In the genomic region with DNA sequence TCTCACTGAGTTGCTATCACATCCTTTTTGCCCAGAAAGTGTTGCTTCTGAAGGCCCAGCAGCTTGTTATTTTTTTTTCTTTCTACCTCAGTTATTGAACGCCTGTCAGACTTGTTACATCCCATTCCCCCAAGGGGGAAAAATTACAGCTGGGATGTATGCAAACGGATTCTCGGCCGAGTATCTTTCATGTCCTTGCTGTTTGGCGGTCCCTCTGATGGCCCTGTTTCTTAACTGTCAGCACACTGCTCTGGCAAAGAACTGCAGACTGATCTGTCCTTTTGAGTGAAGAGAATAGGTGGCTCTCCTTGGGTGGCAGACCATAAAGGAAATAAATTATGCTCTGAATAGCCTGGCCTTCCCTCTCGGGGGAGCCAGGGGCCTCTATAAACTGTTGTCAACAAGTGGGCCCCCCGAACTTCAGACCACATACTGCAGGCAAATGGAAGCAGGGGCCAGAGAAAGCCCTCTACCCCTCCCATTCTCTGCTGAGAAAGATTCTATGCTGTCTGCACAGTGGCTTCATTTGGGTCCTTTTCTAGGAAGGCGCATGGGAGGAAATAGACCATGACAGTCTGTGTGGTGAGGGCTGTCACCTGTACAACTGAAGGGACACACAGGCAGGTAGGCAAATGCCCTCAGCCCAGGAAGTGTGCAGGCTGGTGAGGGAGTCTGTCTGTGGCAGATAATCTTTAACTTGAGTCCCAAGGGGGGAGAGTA, we compare ENCODE assay signal across 10 mouse cellular contexts.
DNase-seq lines count a peak whose midpoint lies in the region; ATAC-seq lines count a peak whose summit lies in the region.
"Had no signal": no experiment of that assay in that cellular context is flagged by ENCODE, and none has a peak within 500 bp of the region (broad histone marks: within the 10 kb centered on the region; RNA-seq: fewer than 3 reads in every experiment).

No protein-coding gene starts in this region.

- H3K36me3 ChIP-seq in forebrain, embryonic 12.5 days (replicated peaks): no peaks in the 10 kb centered on the region
- no peaks in the 10 kb centered on the region for H3K36me3 ChIP-seq in forebrain, embryonic 16.5 days (ENCODE audit: control insufficient read depth, insufficient read depth)
- no peaks in the 10 kb centered on the region for H3K36me3 ChIP-seq in hindbrain, embryonic 16.5 days (ENCODE audit: control insufficient read depth, insufficient read depth, low read length)
- no peaks in the 10 kb centered on the region for H3K36me3 ChIP-seq in neural tube, embryonic 13.5 days

- no peak overlapping the region for H3K4me3 ChIP-seq in forebrain, embryonic 12.5 days (replicated peaks)
- no peak overlapping the region for H3K4me3 ChIP-seq in forebrain, embryonic 16.5 days (replicated peaks; ENCODE audit: low read length)
- no peak overlapping the region for H3K4me3 ChIP-seq in hindbrain, embryonic 16.5 days (ENCODE audit: low read length)
- H3K4me3 ChIP-seq in neural tube, embryonic 13.5 days: no peak overlapping the region

- no peaks in the 10 kb centered on the region for H3K9me3 ChIP-seq in forebrain, embryonic 12.5 days
- H3K9me3 ChIP-seq in forebrain, embryonic 16.5 days (ENCODE audit: control insufficient read depth, low read length): no peaks in the 10 kb centered on the region
- H3K9me3 ChIP-seq in hindbrain, embryonic 16.5 days (ENCODE audit: control insufficient read depth, low read length): no peaks in the 10 kb centered on the region
- H3K9me3 ChIP-seq in neural tube, embryonic 13.5 days: no peaks in the 10 kb centered on the region

- H3K4me1 ChIP-seq in forebrain, embryonic 12.5 days: peaks cover 23% of the 10 kb centered on the region
- peaks cover 15% of the 10 kb centered on the region; the same call in 1 of the 2 replicates for H3K4me1 ChIP-seq in forebrain, embryonic 16.5 days (replicated peaks; ENCODE audit: control insufficient read depth, insufficient read depth, low read length)
- H3K4me1 ChIP-seq in hindbrain, embryonic 16.5 days (ENCODE audit: control insufficient read depth, insufficient read depth, low read depth, low read length): peaks cover 16% of the 10 kb centered on the region
- H3K4me1 ChIP-seq in neural tube, embryonic 13.5 days (replicated peaks): peaks cover 23% of the 10 kb centered on the region

- no peak for ATAC-seq in forebrain, embryonic 12.5 days (ENCODE audit: low FRiP score)
- ATAC-seq in forebrain, embryonic 16.5 days: no peak
- ATAC-seq in hindbrain, embryonic 16.5 days: peak; percentile 37; the same call in 1 of the 2 replicates
- ATAC-seq in neural tube, embryonic 13.5 days (ENCODE audit: low read depth): peak; percentile 34; the same call in 1 of the 2 replicates

- peak overlapping the region; percentile 32 for H3K27ac ChIP-seq in forebrain, embryonic 12.5 days
- no peak overlapping the region for H3K27ac ChIP-seq in forebrain, embryonic 16.5 days (ENCODE audit: low read length)
- no peak overlapping the region for H3K27ac ChIP-seq in hindbrain, embryonic 16.5 days (ENCODE audit: low read depth, low read length)
- H3K27ac ChIP-seq in neural tube, embryonic 13.5 days (replicated peaks): no peak overlapping the region

- WGBS in forebrain, embryonic 12.5 days: 9% methylated on average over 8 of the region's 8 CpGs
- WGBS in forebrain, embryonic 16.5 days: 13% methylated on average over 8 of the region's 8 CpGs
- WGBS in hindbrain, embryonic 16.5 days: 14% methylated on average over 8 of the region's 8 CpGs
- WGBS in neural tube, embryonic 13.5 days: 5% methylated on average over 8 of the region's 8 CpGs

- DNase-seq in retina, postnatal 1 day: peak; percentile 35
- no peak for DNase-seq in retina, embryonic 14.5 days (ENCODE audit: low spot score)
- DNase-seq in gastrocnemius, adult 8-10 months (ENCODE audit: low spot score in 2 of 2): no peak
- no peak for DNase-seq in left cerebral cortex, adult 8-10 months (ENCODE audit: low spot score in 2 of 2)
- DNase-seq: cerebellum, adult 9-11 months; heart, postnatal 36 days had no signal

- no peak overlapping the region; the same call in 1 of the 2 replicates for H3K4me2 ChIP-seq in forebrain, embryonic 12.5 days
- no peak overlapping the region for H3K4me2 ChIP-seq in forebrain, embryonic 16.5 days (ENCODE audit: low read length)
- no peak overlapping the region for H3K4me2 ChIP-seq in hindbrain, embryonic 16.5 days (ENCODE audit: low read length)
- peak overlapping the region; percentile 16; the same call in 1 of the 2 replicates for H3K4me2 ChIP-seq in neural tube, embryonic 13.5 days

- no peaks in the 10 kb centered on the region for H3K27me3 ChIP-seq in forebrain, embryonic 12.5 days
- H3K27me3 ChIP-seq in forebrain, embryonic 16.5 days (replicated peaks; ENCODE audit: control insufficient read depth, insufficient read depth, low read length): no peaks in the 10 kb centered on the region
- no peaks in the 10 kb centered on the region for H3K27me3 ChIP-seq in hindbrain, embryonic 16.5 days (replicated peaks; ENCODE audit: control insufficient read depth, insufficient read depth, low read length)
- H3K27me3 ChIP-seq in neural tube, embryonic 13.5 days: no peaks in the 10 kb centered on the region; the same call in 1 of the 2 replicates

- H3K9ac ChIP-seq in forebrain, embryonic 12.5 days: 0 out of 2 replicates have a peak overlapping the region, but pooled peaks have one; percentile 1
- H3K9ac ChIP-seq in forebrain, embryonic 16.5 days (replicated peaks; ENCODE audit: low read depth, low read length): no peak overlapping the region
- no peak overlapping the region for H3K9ac ChIP-seq in hindbrain, embryonic 16.5 days (ENCODE audit: low read depth, low read length)
- H3K9ac ChIP-seq in neural tube, embryonic 13.5 days: peak overlapping the region; percentile 19

Comparison
In these comparisons a context has a peak if more than half of its experiments do, and no peak if none do; other contexts are left out.
1. H3K9ac ChIP-seq: peak in forebrain, embryonic 12.5 days (single experiment) and neural tube, embryonic 13.5 days (single experiment); none in forebrain, embryonic 16.5 days (single experiment) and hindbrain, embryonic 16.5 days (single experiment).
2. ATAC-seq: peak in hindbrain, embryonic 16.5 days (single experiment) and neural tube, embryonic 13.5 days (single experiment); none in forebrain, embryonic 12.5 days (single experiment) and forebrain, embryonic 16.5 days (single experiment).